Mouse (Mus musculus) testis, postnatal 10 days (tissue): ENCODE measurements at regions not wholly inside any gene's neighbourhood (a gene's known extent, or its start where the extent isn't known, plus 50 kb on each side); places are given as distances from the start of the nearest gene placed in this dataset.
"Not testable (repeated sequence)": the region's sequence is repeated elsewhere in the genome, so short reads cannot be mapped to it uniquely, and the experiment has no call there.

ENCODE experiments used
- DNase-seq: peaks from one replicate; pipeline ENCODE4 v3.0.0; 2021; ENCODE audit warnings: low spot score

- DNase-seq, result no peak
Measured at GRCm38 (mm10) chr1:137218096-137218495, 257.8 kb upstream of the Nr5a2 start.

- DNase-seq, result no peak
Measured at GRCm38 (mm10) chr1:137217206-137217605, 257.0 kb upstream of the Nr5a2 start.

GRCm38 (mm10) chr1:137214328-137214727, 254.1 kb upstream of the Nr5a2 start:
- DNase-seq, result not testable (repeated sequence)

- no peak for DNase-seq
Measured at GRCm38 (mm10) chr1:137213717-137214116, 253.5 kb upstream of the Nr5a2 start.

- no peak for DNase-seq
Measured at GRCm38 (mm10) chr1:137212856-137213255, 252.6 kb upstream of the Nr5a2 start.

- no peak for DNase-seq
Measured at GRCm38 (mm10) chr1:137204371-137204770, 244.1 kb upstream of the Nr5a2 start.

GRCm38 (mm10) chr1:137203512-137203911, 243.3 kb upstream of the Nr5a2 start:
- no peak for DNase-seq

- DNase-seq, result no peak
Measured at GRCm38 (mm10) chr1:137200931-137201330, 240.7 kb upstream of the Nr5a2 start.

GRCm38 (mm10) chr1:137195962-137196361, 235.7 kb upstream of the Nr5a2 start:
- no peak for DNase-seq

GRCm38 (mm10) chr1:137195065-137195620, 234.9 kb upstream of the Nr5a2 start:
- DNase-seq, result no peak

GRCm38 (mm10) chr1:137178231-137178630, 218.0 kb upstream of the Nr5a2 start:
- no peak for DNase-seq

- no peak for DNase-seq
Measured at GRCm38 (mm10) chr1:137176696-137177095, 216.4 kb upstream of the Nr5a2 start.

- DNase-seq, result no peak
Measured at GRCm38 (mm10) chr1:137174081-137174480, 213.8 kb upstream of the Nr5a2 start.

GRCm38 (mm10) chr1:137172128-137172527, 211.9 kb upstream of the Nr5a2 start:
- DNase-seq, result no peak

- no peak for DNase-seq
Measured at GRCm38 (mm10) chr1:137171451-137171850, 211.2 kb upstream of the Nr5a2 start.

GRCm38 (mm10) chr1:137147891-137148290, 187.6 kb upstream of the Nr5a2 start:
- no peak for DNase-seq

- DNase-seq, result no peak
Measured at GRCm38 (mm10) chr1:137141879-137142570, 181.8 kb upstream of the Nr5a2 start.

- DNase-seq, result no peak
Measured at GRCm38 (mm10) chr1:137141372-137141771, 181.1 kb upstream of the Nr5a2 start.

- no peak for DNase-seq
Measured at GRCm38 (mm10) chr1:137136156-137136555, 175.9 kb upstream of the Nr5a2 start.

GRCm38 (mm10) chr1:137133734-137134133, 173.5 kb upstream of the Nr5a2 start:
- no peak for DNase-seq

GRCm38 (mm10) chr1:137130264-137130663, 170.0 kb upstream of the Nr5a2 start:
- no peak for DNase-seq

GRCm38 (mm10) chr1:137129116-137129515, 168.9 kb upstream of the Nr5a2 start:
- no peak for DNase-seq

GRCm38 (mm10) chr1:137117866-137118265, 157.6 kb upstream of the Nr5a2 start:
- DNase-seq, result no peak

GRCm38 (mm10) chr1:137106444-137106843, 146.2 kb upstream of the Nr5a2 start:
- DNase-seq, result no peak
